Comparison of ENCODE assay signal across 20 mouse cellular contexts in genomic region chr9:28776517-28777503, GRCm38 (mm10).
DNase-seq lines count a peak whose midpoint lies in the region; ATAC-seq and TF ChIP-seq lines count a peak whose summit lies in the region.
"Had no signal": no experiment of that assay in that cellular context is flagged by ENCODE, and none has a peak within 500 bp of the region (broad histone marks: within the 10 kb centered on the region; RNA-seq: fewer than 3 reads in every experiment).

No protein-coding gene starts in this region.

- H3K4me2 ChIP-seq in kidney, embryonic 15.5 days = no peak overlapping the region
- H3K4me2 ChIP-seq: forebrain, embryonic 13.5 days; stomach, embryonic 15.5 days had no signal

- peak; percentile 49 for DNase-seq in cerebellum, adult 11-12 months
- DNase-seq in Patski (ENCODE audit: low read depth, low spot score) = no peak
- DNase-seq in cerebellum, adult 9-10 months = peak; percentile 59
- no peak for DNase-seq in lung, postnatal 14 days
- DNase-seq in right cerebral cortex, postnatal 36 days (ENCODE audit: low spot score in 2 of 2) = no peak
- DNase-seq in adrenal gland, postnatal 36 days = no peak
- DNase-seq: adrenal gland, postnatal 10 days; gastrocnemius, postnatal 14 days; liver, postnatal 0 days; lung, postnatal 10 days; right cerebral cortex, postnatal 25 days; thymus, adult 18-20 months had no signal

- 24% methylated on average over 10 of the region's 10 CpGs for WGBS in kidney, embryonic 15.5 days

- peaks cover 22% of the 10 kb centered on the region for H3K4me1 ChIP-seq in kidney, embryonic 15.5 days
- H3K4me1 ChIP-seq: forebrain, embryonic 13.5 days; stomach, embryonic 15.5 days had no signal

- peaks cover 4% of the 10 kb centered on the region; the same call in 1 of the 2 replicates for H3K9me3 ChIP-seq in kidney, embryonic 15.5 days (replicated peaks)
- H3K9me3 ChIP-seq: forebrain, embryonic 13.5 days; heart, embryonic 10.5 days; stomach, embryonic 15.5 days had no signal

- POLR2A ChIA-PET in Patski (lab: Charles Lee) = no interaction called here

- in situ Hi-C loops in Patski (cut with MboI; ENCODE audit: low pct_unique_long_range_greater_than_20kb) = no loop called here

- no peaks in the 10 kb centered on the region for H3K36me3 ChIP-seq in kidney, embryonic 15.5 days
- H3K36me3 ChIP-seq: heart, embryonic 10.5 days; stomach, embryonic 15.5 days had no signal

- no peak overlapping the region for H3K4me3 ChIP-seq in kidney, embryonic 15.5 days (replicated peaks)
- H3K4me3 ChIP-seq: forebrain, embryonic 13.5 days; heart, embryonic 10.5 days; stomach, embryonic 15.5 days had no signal

- ATAC-seq in cerebellum, adult (ENCODE audit: insufficient number of reproducible peaks, low FRiP score, low TSS enrichment) = no peak
- ATAC-seq in Patski = peak; percentile 39
- ATAC-seq in kidney, embryonic 15.5 days (replicated peaks; ENCODE audit: low FRiP score) = peak; percentile 90
- ATAC-seq: activated CD4-positive, CD25-positive, alpha-beta regulatory T cell, adult 4 months; CD4-positive, CD25-positive, alpha-beta regulatory T cell, adult 4 months; forebrain, embryonic 13.5 days; liver, postnatal 0 days; midbrain, embryonic 16.5 days had no signal

- H3K27ac ChIP-seq in kidney, embryonic 15.5 days = peak overlapping the region; percentile 52; the same call in 1 of the 2 replicates
- H3K27ac ChIP-seq: forebrain, embryonic 13.5 days; heart, embryonic 10.5 days; stomach, embryonic 15.5 days had no signal

- no peak overlapping the region for H3K9ac ChIP-seq in kidney, embryonic 15.5 days
- H3K9ac ChIP-seq: forebrain, embryonic 13.5 days; liver, postnatal 0 days; stomach, embryonic 15.5 days had no signal

- CTCF ChIA-PET in Patski (lab: Charles Lee) = no interaction called here

- H3K27me3 ChIP-seq in Patski = peaks cover 8% of the 10 kb centered on the region
- H3K27me3 ChIP-seq in kidney, embryonic 15.5 days = no peaks in the 10 kb centered on the region
- H3K27me3 ChIP-seq: forebrain, embryonic 13.5 days; stomach, embryonic 15.5 days had no signal

- TF ChIP-seq CTCF in Patski (IDR thresholded peaks at IDR 0.05) = no peak

Comparison
In these comparisons a context has a peak if more than half of its experiments do, and no peak if none do; other contexts are left out.
1. DNase-seq: peak in cerebellum, adult 11-12 months (single experiment) and cerebellum, adult 9-10 months (single experiment); none in Patski (single experiment), lung, postnatal 14 days (single experiment), right cerebral cortex, postnatal 36 days (0 of 2) and adrenal gland, postnatal 36 days (0 of 2).